7 mouse cellular contexts compared by ENCODE assay signal in the genomic region with DNA sequence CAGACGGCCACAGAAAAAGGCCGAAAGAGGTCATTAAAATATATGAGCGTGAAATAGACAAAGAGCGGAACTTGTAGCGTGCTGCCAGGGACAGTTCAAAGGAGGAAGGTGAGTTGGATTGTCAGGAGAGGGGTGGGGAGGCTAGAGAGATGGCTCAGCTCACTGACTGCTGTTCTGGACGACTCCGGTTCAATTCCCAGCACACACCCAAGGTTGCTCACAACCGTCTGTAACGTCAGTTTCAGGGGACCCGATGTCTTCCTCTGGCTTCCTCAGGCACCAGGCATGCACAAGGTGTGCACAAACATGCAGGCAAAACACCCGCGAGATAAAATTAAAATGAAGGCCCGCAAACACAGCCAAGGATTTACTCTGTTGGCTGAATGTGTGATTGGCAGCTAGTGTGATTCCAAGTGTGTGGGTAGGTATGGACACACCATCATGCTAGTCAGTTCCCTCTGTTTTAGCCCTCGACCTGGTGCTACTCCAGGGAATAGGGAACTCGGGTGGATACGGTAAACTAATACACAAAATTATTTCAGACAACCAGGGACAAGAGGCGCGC. TPM values are rescaled to one million over a fixed set of nuclear protein-coding genes. Genes with fewer than 3 reads are reported as not detected.
DNase-seq lines count a peak whose midpoint lies in the region; ATAC-seq and TF ChIP-seq lines count a peak whose summit lies in the region.

No protein-coding gene starts in this region.

- ATAC-seq in liver, embryonic 11.5 days (replicated peaks; ENCODE audit: low FRiP score): no peak
- no peak for ATAC-seq in embryonic facial prominence, embryonic 13.5 days (ENCODE audit: insufficient number of reproducible peaks, insufficient read depth, low FRiP score, low TSS enrichment, low read depth)
- no peak for ATAC-seq in limb, embryonic 12.5 days (ENCODE audit: insufficient number of reproducible peaks, insufficient read depth, low FRiP score, low TSS enrichment, low read depth)

- H3K36me3 ChIP-seq in liver, embryonic 11.5 days (ENCODE audit: control insufficient read depth, insufficient read depth, low read length): no peaks in the 10 kb centered on the region
- peaks cover 0 to 14% of the 10 kb centered on the region in 2 experiments; a peak in 2 of 4 replicates for H3K36me3 ChIP-seq in MEL (ENCODE audit: control insufficient read depth in 1 of 2, insufficient read depth in 2 of 2, low read length in 2 of 2)
- peaks cover 28% of the 10 kb centered on the region for H3K36me3 ChIP-seq in embryonic facial prominence, embryonic 13.5 days
- peaks cover 23% of the 10 kb centered on the region for H3K36me3 ChIP-seq in limb, embryonic 12.5 days
- peaks cover 3% of the 10 kb centered on the region for H3K36me3 ChIP-seq in small intestine, adult 2 months (ENCODE audit: control insufficient read depth, insufficient read depth, low read length)

- TF ChIP-seq POLR2A in MEL (IDR thresholded peaks at IDR 0.05; ENCODE audit: control insufficient read depth in 1 of 2, insufficient read depth in 1 of 2, low read depth in 1 of 2, low read length in 2 of 2, poor library complexity in 1 of 2): no peak
- TF ChIP-seq POLR2A in small intestine, adult 2 months (IDR thresholded peaks at IDR 0.05; ENCODE audit: low read depth, low read length): no peak

- no peak overlapping the region for H3K27ac ChIP-seq in liver, embryonic 11.5 days (ENCODE audit: low read depth, low read length)
- peak overlapping the region; percentile 63 for H3K27ac ChIP-seq in MEL (ENCODE audit: control insufficient read depth, low read depth, low read length)
- peak overlapping the region; percentile 85; the same call in 1 of the 2 replicates for H3K27ac ChIP-seq in embryonic facial prominence, embryonic 13.5 days
- H3K27ac ChIP-seq in limb, embryonic 12.5 days: no peak overlapping the region
- no peak overlapping the region for H3K27ac ChIP-seq in small intestine, adult 2 months (ENCODE audit: insufficient read depth, low read depth, low read length)

- peak overlapping the region; percentile 77; the same call in 1 of the 2 replicates for H3K9ac ChIP-seq in liver, embryonic 11.5 days (ENCODE audit: low read depth, low read length)
- peak overlapping the region; percentile 85 for H3K9ac ChIP-seq in MEL (ENCODE audit: control insufficient read depth, low read depth, low read length, poor library complexity, severe bottlenecking)
- H3K9ac ChIP-seq in embryonic facial prominence, embryonic 13.5 days: peak overlapping the region; percentile 92
- peak overlapping the region; percentile 84 for H3K9ac ChIP-seq in limb, embryonic 12.5 days (replicated peaks)

- TF ChIP-seq CTCF in MEL (IDR thresholded peaks at IDR 0.05 in 2 of 3, conservative IDR thresholded peaks at IDR 0.05 in 1 of 3; ENCODE audit: control insufficient read depth in 1 of 3, insufficient read depth in 1 of 3, low read depth in 2 of 3, low read length in 3 of 3, poor library complexity in 1 of 3, severe bottlenecking in 1 of 3): no peak
- TF ChIP-seq CTCF in small intestine, adult 2 months (IDR thresholded peaks at IDR 0.05; ENCODE audit: extremely low read depth, insufficient read length, insufficient replicate concordance, low read depth, low read length): no peak

- peaks cover 11% of the 10 kb centered on the region for H3K79me2 ChIP-seq in MEL (ENCODE audit: control insufficient read depth, insufficient read depth, low read length, poor library complexity)

- no peak for TF ChIP-seq RAD21 in MEL (IDR thresholded peaks at IDR 0.05; ENCODE audit: low read depth, low read length)

- H3K27me3 ChIP-seq in liver, embryonic 11.5 days (replicated peaks; ENCODE audit: control insufficient read depth, insufficient read depth, low read length): no peaks in the 10 kb centered on the region
- no peaks in the 10 kb centered on the region for H3K27me3 ChIP-seq in MEL (ENCODE audit: control insufficient read depth in 1 of 2, insufficient read depth in 2 of 2, low read length in 2 of 2)
- no peaks in the 10 kb centered on the region for H3K27me3 ChIP-seq in embryonic facial prominence, embryonic 13.5 days
- no peaks in the 10 kb centered on the region for H3K27me3 ChIP-seq in limb, embryonic 12.5 days
- H3K27me3 ChIP-seq in small intestine, adult 2 months (ENCODE audit: control insufficient read depth, insufficient read depth, low read length): no peaks in the 10 kb centered on the region

- 62% methylated on average over 18 of the region's 18 CpGs for WGBS in liver, embryonic 11.5 days
- WGBS in embryonic facial prominence, embryonic 13.5 days: 53% methylated on average over 18 of the region's 18 CpGs
- 58% methylated on average over 18 of the region's 18 CpGs for WGBS in limb, embryonic 12.5 days
- 70% methylated on average over 18 of the region's 18 CpGs for WGBS in small intestine, adult 2 months

- TF ChIP-seq EP300 in MEL (IDR thresholded peaks at IDR 0.05; ENCODE audit: low read depth in 1 of 2, low read length in 2 of 2): 0 out of 4 replicates have a peak, but pooled peaks of 1 of the 2 experiments have one; percentile 33

- 0 out of 2 replicates have a peak, but pooled peaks cover 2% of the 10 kb centered on the region for H3K9me3 ChIP-seq in liver, embryonic 11.5 days (ENCODE audit: control insufficient read depth, low read length)
- H3K9me3 ChIP-seq in MEL (replicated peaks; ENCODE audit: insufficient read depth, low read length): no peaks in the 10 kb centered on the region
- no peaks in the 10 kb centered on the region for H3K9me3 ChIP-seq in embryonic facial prominence, embryonic 13.5 days
- peaks cover 5% of the 10 kb centered on the region; the same call in 1 of the 2 replicates for H3K9me3 ChIP-seq in limb, embryonic 12.5 days

- peaks cover 8% of the 10 kb centered on the region; the same call in 1 of the 2 replicates for H3K4me1 ChIP-seq in liver, embryonic 11.5 days (replicated peaks; ENCODE audit: control insufficient read depth, insufficient read depth, low read length)
- H3K4me1 ChIP-seq in MEL (ENCODE audit: control insufficient read depth in 1 of 2, insufficient read depth in 2 of 2, low read length in 2 of 2): peaks cover 3 to 13% of the 10 kb centered on the region in 2 experiments
- H3K4me1 ChIP-seq in embryonic facial prominence, embryonic 13.5 days: peaks cover 11% of the 10 kb centered on the region
- peaks cover 9% of the 10 kb centered on the region; the same call in 1 of the 2 replicates for H3K4me1 ChIP-seq in limb, embryonic 12.5 days (replicated peaks)
- H3K4me1 ChIP-seq in small intestine, adult 2 months (ENCODE audit: control insufficient read depth, insufficient read depth, insufficient read length, low read length): peaks cover 2% of the 10 kb centered on the region; the same call in 1 of the 2 replicates

- DNase-seq in liver, embryonic 11.5 days (ENCODE audit: low spot score): peak; percentile 36
- no peak for DNase-seq in liver
- peak; percentile 73 for DNase-seq in MEL (ENCODE audit: low read depth, low spot score)
- DNase-seq in adrenal gland, adult 18-20 months (ENCODE audit: low spot score in 2 of 2): no peak

- peak overlapping the region; percentile 80 for H3K4me2 ChIP-seq in liver, embryonic 11.5 days
- peak overlapping the region; percentile 65 for H3K4me2 ChIP-seq in embryonic facial prominence, embryonic 13.5 days
- H3K4me2 ChIP-seq in limb, embryonic 12.5 days: peak overlapping the region; percentile 67

- H3K4me3 ChIP-seq in liver, embryonic 11.5 days (ENCODE audit: low read depth, low read length): peak overlapping the region; percentile 73
- peak overlapping the region; percentile 79 to 85 for H3K4me3 ChIP-seq in MEL (ENCODE audit: control insufficient read depth in 1 of 2, insufficient read depth in 1 of 2, low read depth in 2 of 2, low read length in 2 of 2)
- peak overlapping the region; percentile 71 for H3K4me3 ChIP-seq in embryonic facial prominence, embryonic 13.5 days
- H3K4me3 ChIP-seq in limb, embryonic 12.5 days (replicated peaks): peak overlapping the region; percentile 83
- H3K4me3 ChIP-seq in small intestine, adult 2 months (ENCODE audit: low read depth, low read length): peak overlapping the region; percentile 72

RNA-seq across cellular contexts. Expression of gene Gng10, which starts 1.0 kb away (rescaled TPM):
- polyA plus RNA-seq in liver, embryonic 11.5 days (2014; fragmentation: Nextera tagmentation; extraction: Ambion mirVana): 67.6 and 78.9 TPM in 2 replicates
- 54.0 and 59.1 TPM in 2 replicates for total RNA-seq in MEL (2012; rRNA removed)
- polyA plus RNA-seq in MEL (2012; ENCODE audit: insufficient read depth in 1 of 2, insufficient read length in 2 of 2, low read depth in 1 of 2, low replicate concordance in 2 of 2, missing spikeins in 1 of 2): 10 to 100 TPM in 1 of 2 experiments, not detected in 1; 51.2 TPM
- 181 and 197 TPM in 2 replicates for polyA plus RNA-seq in embryonic facial prominence, embryonic 13.5 days (2015; fragmentation: Nextera tagmentation; extraction: Ambion mirVana)
- polyA plus RNA-seq in limb, embryonic 12.5 days (2016; fragmentation: Nextera tagmentation; extraction: Ambion mirVana): 161 and 166 TPM in 2 replicates
- 7.1 and 13.0 TPM in 2 replicates for polyA plus RNA-seq in small intestine, adult 2 months (2012; rRNA removed)
- 10 to 100 TPM; 30.8 to 32.2 TPM for total RNA-seq in adrenal gland, adult 18-20 months (2021)

RNA-seq across cellular contexts. Expression of gene Gm20503, which starts 32.9 kb away (rescaled TPM):
- 8.1 and 11.5 TPM in 2 replicates for polyA plus RNA-seq in liver, embryonic 11.5 days (2014; fragmentation: Nextera tagmentation; extraction: Ambion mirVana)
- not detected in 2 replicates for total RNA-seq in MEL (2012; rRNA removed)
- polyA plus RNA-seq in MEL (2012; ENCODE audit: insufficient read depth in 1 of 2, insufficient read length in 2 of 2, low read depth in 1 of 2, low replicate concordance in 2 of 2, missing spikeins in 1 of 2): 1 to 10 TPM in 1 of 2 experiments, not detected in 1; 3.3 TPM
- polyA plus RNA-seq in embryonic facial prominence, embryonic 13.5 days (2015; fragmentation: Nextera tagmentation; extraction: Ambion mirVana): 18.1 and 20.0 TPM in 2 replicates
- 14.5 and 16.8 TPM in 2 replicates for polyA plus RNA-seq in limb, embryonic 12.5 days (2016; fragmentation: Nextera tagmentation; extraction: Ambion mirVana)
- polyA plus RNA-seq in small intestine, adult 2 months (2012; rRNA removed): 0.96 TPM in 1 of 2 replicates, not detected in the other
- total RNA-seq in adrenal gland, adult 18-20 months (2021): 1 to 10 TPM; 2.0 to 3.8 TPM

RNA-seq across cellular contexts. Expression of gene Dnajc25, which starts 41.0 kb away (rescaled TPM):
- polyA plus RNA-seq in liver, embryonic 11.5 days (2014; fragmentation: Nextera tagmentation; extraction: Ambion mirVana): 8.8 and 11.1 TPM in 2 replicates
- 6.2 and 6.6 TPM in 2 replicates for total RNA-seq in MEL (2012; rRNA removed)
- 10 to 100 TPM in 1 of 2 experiments, not detected in 1; 11.8 TPM for polyA plus RNA-seq in MEL (2012; ENCODE audit: insufficient read depth in 1 of 2, insufficient read length in 2 of 2, low read depth in 1 of 2, low replicate concordance in 2 of 2, missing spikeins in 1 of 2)
- 9.7 and 15.1 TPM in 2 replicates for polyA plus RNA-seq in embryonic facial prominence, embryonic 13.5 days (2015; fragmentation: Nextera tagmentation; extraction: Ambion mirVana)
- 9.2 and 11.6 TPM in 2 replicates for polyA plus RNA-seq in limb, embryonic 12.5 days (2016; fragmentation: Nextera tagmentation; extraction: Ambion mirVana)
- 4.2 and 4.7 TPM in 2 replicates for polyA plus RNA-seq in small intestine, adult 2 months (2012; rRNA removed)
- total RNA-seq in adrenal gland, adult 18-20 months (2021): 10 to 100 TPM; 14.0 to 14.1 TPM

RNA-seq across cellular contexts. Expression of gene Ptgr1, which starts 48.9 kb away (rescaled TPM):
- polyA plus RNA-seq in liver, embryonic 11.5 days (2014; fragmentation: Nextera tagmentation; extraction: Ambion mirVana): 28.0 and 30.5 TPM in 2 replicates
- total RNA-seq in MEL (2012; rRNA removed): 11.7 and 14.7 TPM in 2 replicates
- polyA plus RNA-seq in MEL (2012; ENCODE audit: insufficient read depth in 1 of 2, insufficient read length in 2 of 2, low read depth in 1 of 2, low replicate concordance in 2 of 2, missing spikeins in 1 of 2): 10 to 100 TPM in 1 of 2 experiments, not detected in 1; 20.6 TPM
- 21.0 and 24.8 TPM in 2 replicates for polyA plus RNA-seq in embryonic facial prominence, embryonic 13.5 days (2015; fragmentation: Nextera tagmentation; extraction: Ambion mirVana)
- polyA plus RNA-seq in limb, embryonic 12.5 days (2016; fragmentation: Nextera tagmentation; extraction: Ambion mirVana): 23.5 and 24.5 TPM in 2 replicates
- 9.9 and 11.2 TPM in 2 replicates for polyA plus RNA-seq in small intestine, adult 2 months (2012; rRNA removed)
- total RNA-seq in adrenal gland, adult 18-20 months (2021): 10 to 100 TPM; 14.9 to 24.8 TPM

Comparison
In these comparisons a context has a peak if more than half of its experiments do, and no peak if none do; other contexts are left out.
1. DNase-seq: peak in liver, embryonic 11.5 days (single experiment) and MEL (single experiment); none in liver (single experiment) and adrenal gland, adult 18-20 months (0 of 2).
2. H3K27ac ChIP-seq: peak in MEL (single experiment) and embryonic facial prominence, embryonic 13.5 days (single experiment); none in liver, embryonic 11.5 days (single experiment), limb, embryonic 12.5 days (single experiment) and small intestine, adult 2 months (single experiment).
3. Peak in every context shown above with its lines, with median percentiles within 50 percentile points of each other: H3K4me2 ChIP-seq, H3K4me3 ChIP-seq and H3K9ac ChIP-seq.